Mouse (Mus musculus) hindbrain, postnatal 0 days (tissue): ENCODE data around the gene Speer2. TPM values are rescaled to one million over a fixed set of nuclear protein-coding genes. Genes with fewer than 3 reads are reported as not detected.

Experiments used
- ATAC-seq: fragments of 200-750 bp; cut with Nextera tagmentation; 2 replicates; pipeline ENCODE4 v1.8.0; 2017; ENCODE audit warnings: mild to moderate bottlenecking, moderate TSS enrichment, moderate library complexity
- DNase-seq: peaks from one replicate; pipeline ENCODE4 v3.0.0-alpha.2; 2015; ENCODE audit warnings: low spot score
- H3K27ac ChIP-seq: fragments of 300-500 bp; sonication (generic); 2 replicates; pipeline ENCODE4 v1.5.1; 2014; ENCODE audit warnings: mild to moderate bottlenecking
- H3K27me3 ChIP-seq: fragments of 300-500 bp; sonication (generic); 2 replicates; pipeline ENCODE4 v1.6.1; 2014; ENCODE audit warnings: low read length, mixed read lengths; ENCODE audit not compliant: insufficient read depth
- H3K36me3 ChIP-seq: fragments of 300-500 bp; sonication (generic); 2 replicates; pipeline ENCODE4 v1.6.1; 2014; ENCODE audit warnings: low read length, mixed read lengths; ENCODE audit not compliant: insufficient read depth
- H3K4me1 ChIP-seq: fragments of 300-500 bp; sonication (generic); 2 replicates; pipeline ENCODE4 v1.6.1; 2014; ENCODE audit warnings: antibody characterized with exemption, low read length, mixed read lengths; ENCODE audit not compliant: insufficient read depth
- H3K4me2 ChIP-seq: fragments of 300-500 bp; sonication (generic); 2 replicates; pipeline ENCODE4 v1.6.1; 2014; ENCODE audit warnings: low read depth, mild to moderate bottlenecking, low read length, moderate library complexity, mixed read lengths
- H3K4me3 ChIP-seq: fragments of 300-500 bp; sonication (generic); 2 replicates; pipeline ENCODE4 v1.5.1; 2014; ENCODE audit warnings: low read length
- H3K9ac ChIP-seq: fragments of 300-500 bp; sonication (generic); replicated peaks from 2 replicates; pipeline ENCODE4 v1.6.1; 2014; ENCODE audit warnings: mild to moderate bottlenecking, low read length, moderate library complexity, mixed read lengths
- H3K9me3 ChIP-seq: fragments of 300-500 bp; sonication (generic); 2 replicates; pipeline ENCODE4 v1.6.1; 2016; ENCODE audit warnings: low read length, mixed read lengths
- CTCF ChIP-seq: IDR thresholded peaks from 2 replicates; pipeline ENCODE4 v1.5.1; 2016; ENCODE audit warnings: antibody characterized with exemption, control low read depth, low read depth
- WGBS: fragments of 180-500 bp; shearing (Covaris S2); extraction: QIAGEN DNeasy Blood & Tissue Kit; methylation state at CpG from one replicate; pipeline ENCODE4 v1.1.7; 2014; 5-methylcytosine and 5-hydroxymethylcytosine counted together
- polyA plus RNA-seq: library from polyadenylated mRNA; unstranded; fragments of >200 nt; fragmentation: Nextera tagmentation; extraction: Ambion mirVana; gene quantifications from 2 replicates; pipeline ENCODE4 v1.2.1, GENCODE M21; 2015
- total RNA-seq: library from RNA; depleted of rRNA; stranded (reverse); fragments of >200 nt; gene quantifications from 2 replicates; pipeline ENCODE4 v1.2.3, GENCODE M21; 2014; rRNA removed

Speer2 gene
- total RNA-seq: not detected in 2 replicates
- polyA plus RNA-seq: not detected in 2 replicates

- no peak for TF ChIP-seq CTCF
- Histone ChIP-seq H3K9ac (no peak within 1 kb of the TSS), H3K4me1 (no peaks in the 10 kb centered on the region), H3K4me2 (no peak within 1 kb of the TSS), H3K27ac (no peak within 1 kb of the TSS), H3K27me3 (no peaks in the 10 kb centered on the region), H3K36me3 (no peaks in the 10 kb centered on the region), H3K4me3 (no peak within 1 kb of the TSS), H3K9me3 (no peaks in the 10 kb centered on the region)
- WGBS: 94% methylated on average over 4 of the region's 4 CpGs
- ATAC-seq (no peak), DNase-seq (no peak)
Observed at GRCm38 (mm10) chr16:69863644-69864043, at the start of gene Speer2. Gene Speer2, minus strand, starts transcription at chr16:69863744.

- no peaks in the 10 kb centered on the region for H3K27me3 ChIP-seq
- no peak overlapping the region for H3K4me3 ChIP-seq
- H3K27ac ChIP-seq: no peak overlapping the region
- no peaks in the 10 kb centered on the region for H3K9me3 ChIP-seq
- H3K36me3 ChIP-seq: no peaks in the 10 kb centered on the region
- DNase-seq (no peak), ATAC-seq (no peak)
- H3K4me2 ChIP-seq: no peak overlapping the region
- H3K9ac ChIP-seq: no peak overlapping the region
- no peaks in the 10 kb centered on the region for H3K4me1 ChIP-seq
- TF ChIP-seq CTCF: no peak
Observed at GRCm38 (mm10) chr16:69904303-69904702, 40.8 kb upstream of the Speer2 start.

GRCm38 (mm10) chr16:69880712-69881111 lies 17.2 kb upstream of the Speer2 start:
- Histone ChIP-seq H3K4me1 (no peaks in the 10 kb centered on the region), H3K4me2 (no peak overlapping the region), H3K36me3 (no peaks in the 10 kb centered on the region), H3K27me3 (no peaks in the 10 kb centered on the region), H3K9ac (no peak overlapping the region), H3K4me3 (no peak overlapping the region), H3K27ac (no peak overlapping the region), H3K9me3 (no peaks in the 10 kb centered on the region)
- ATAC-seq (no peak), DNase-seq (peak; percentile 10)
- TF ChIP-seq CTCF: no peak

DNA sequence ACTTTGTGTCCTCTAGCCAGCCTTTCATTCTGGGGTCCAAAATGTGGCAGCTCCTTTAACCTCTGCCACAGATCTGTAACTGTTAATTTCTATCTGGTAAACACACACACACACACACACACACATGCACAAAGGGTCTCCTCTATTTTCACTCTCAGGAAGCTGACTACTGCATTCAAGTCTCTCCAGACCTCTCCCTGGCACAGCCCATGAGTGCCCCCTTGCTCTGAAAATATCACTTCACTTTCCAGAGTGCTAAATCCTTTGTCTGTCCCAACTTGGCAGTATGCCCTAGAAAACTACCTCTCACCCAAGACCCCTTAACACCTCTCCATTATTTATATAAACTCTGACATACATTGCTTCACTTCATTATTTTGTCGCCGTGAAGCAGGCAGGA lies 26.9 kb downstream of the Speer2 start:
- Histone ChIP-seq H3K9me3 (no peaks in the 10 kb centered on the region), H3K36me3 (no peaks in the 10 kb centered on the region), H3K4me2 (no peak overlapping the region), H3K4me1 (no peaks in the 10 kb centered on the region), H3K27me3 (no peaks in the 10 kb centered on the region), H3K4me3 (no peak overlapping the region), H3K9ac (no peak overlapping the region), H3K27ac (no peak overlapping the region)
- ATAC-seq: no peak
- DNase-seq: no peak
- WGBS: 69% methylated on average over 2 of the region's 2 CpGs
- no peak for TF ChIP-seq CTCF

DNA sequence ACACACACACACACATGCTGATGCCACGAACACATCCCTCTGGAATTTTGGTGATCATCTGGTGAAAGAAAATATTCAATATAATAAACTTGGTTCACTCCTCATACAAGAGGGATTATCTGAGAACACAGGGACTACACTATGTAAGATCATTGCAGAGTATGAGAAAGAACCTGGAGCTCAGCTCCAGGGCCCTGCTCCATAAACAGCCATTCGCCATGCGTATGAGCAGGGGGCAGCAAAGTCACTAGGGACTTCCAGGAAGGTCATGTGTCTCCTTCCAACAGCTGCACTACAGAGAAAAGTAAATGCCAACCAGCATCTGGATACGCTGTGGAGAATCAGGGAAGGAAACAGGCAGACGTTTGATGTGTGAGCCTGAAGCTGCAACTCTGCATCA lies 49.9 kb downstream of the Speer2 start:
- Histone ChIP-seq H3K27me3 (no peaks in the 10 kb centered on the region), H3K4me3 (no peak overlapping the region), H3K36me3 (no peaks in the 10 kb centered on the region), H3K9ac (no peak overlapping the region), H3K4me2 (no peak overlapping the region), H3K4me1 (no peaks in the 10 kb centered on the region), H3K27ac (no peak overlapping the region), H3K9me3 (no peaks in the 10 kb centered on the region)
- DNase-seq (no peak), ATAC-seq (no peak)
- TF ChIP-seq CTCF: no peak
- 72% methylated on average over 5 of the region's 5 CpGs for WGBS
